Mouse (Mus musculus): Measurements from ENCODE around the gene Ccdc106. TPM values are rescaled to one million over a fixed set of nuclear protein-coding genes. Genes with fewer than 3 reads are reported as not detected.
A peak's percentile ranks its signal among the peaks of the same experiment; 100 is the strongest.

The Ccdc106 gene
- polyA plus RNA-seq (2016; fragmentation: Nextera tagmentation; extraction: Ambion mirVana), result 35.5 and 38.4 TPM in 2 replicates

DNA sequence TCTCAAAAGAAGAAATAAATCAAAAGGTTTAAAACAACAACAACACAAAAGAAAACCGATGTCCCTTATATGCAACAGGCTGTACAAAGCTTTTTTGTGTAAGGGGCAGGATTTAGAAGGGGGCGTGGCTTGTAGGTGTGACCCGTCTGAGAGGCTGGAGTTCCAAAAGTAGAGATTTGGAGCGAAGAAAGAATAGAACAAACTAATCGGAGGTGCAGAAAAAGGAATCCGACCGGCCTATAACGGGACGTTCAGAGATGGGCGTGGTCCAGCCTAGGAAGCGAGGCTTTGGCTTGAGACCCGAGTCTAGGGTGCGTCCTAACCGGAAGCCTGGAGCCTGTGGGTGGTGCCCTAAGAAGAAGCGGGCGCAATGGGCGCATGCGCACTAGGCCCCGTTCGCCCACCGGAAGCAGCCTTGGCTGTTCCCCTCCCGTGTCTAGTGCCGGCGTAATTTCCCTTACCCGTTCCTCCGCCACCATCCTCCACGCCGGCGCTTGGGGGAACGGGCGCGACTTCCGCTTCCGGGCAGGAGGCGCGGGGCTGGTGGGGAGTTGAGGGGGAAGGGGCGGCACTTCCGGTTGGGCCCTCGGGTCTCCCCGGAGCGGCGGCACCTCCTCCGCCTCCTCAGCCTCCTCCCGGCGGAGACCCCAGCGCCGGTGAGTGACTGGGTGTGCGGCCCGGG is at the start of gene Ccdc106, which contains the start of gene Zfp865:
Gene Ccdc106 (plus strand): TSS at position 554 of the 682 bp plus-strand sequence.
Gene Zfp865 (plus strand): TSS at position 377 of the 682 bp plus-strand sequence.
- peaks cover 11% of the 10 kb centered on the region for H3K4me1 ChIP-seq
- H3K36me3 ChIP-seq, result peaks cover 29% of the 10 kb centered on the region
- ATAC-seq (ENCODE audit: insufficient number of reproducible peaks, insufficient read depth, low FRiP score, low TSS enrichment), result peak; percentile 83
- WGBS, result under 1% methylated on average over 48 of the region's 49 CpGs
- H3K9ac ChIP-seq, result peak within 1 kb of the TSS; percentile 92
- H3K9me3 ChIP-seq, result no peaks in the 10 kb centered on the region
- peak within 1 kb of the TSS; percentile 82 for H3K4me2 ChIP-seq (replicated peaks)
- peak within 1 kb of the TSS; percentile 87 for H3K4me3 ChIP-seq
- H3K27ac ChIP-seq, result peak within 1 kb of the TSS; percentile 98
- no peaks in the 10 kb centered on the region for H3K27me3 ChIP-seq

DNA sequence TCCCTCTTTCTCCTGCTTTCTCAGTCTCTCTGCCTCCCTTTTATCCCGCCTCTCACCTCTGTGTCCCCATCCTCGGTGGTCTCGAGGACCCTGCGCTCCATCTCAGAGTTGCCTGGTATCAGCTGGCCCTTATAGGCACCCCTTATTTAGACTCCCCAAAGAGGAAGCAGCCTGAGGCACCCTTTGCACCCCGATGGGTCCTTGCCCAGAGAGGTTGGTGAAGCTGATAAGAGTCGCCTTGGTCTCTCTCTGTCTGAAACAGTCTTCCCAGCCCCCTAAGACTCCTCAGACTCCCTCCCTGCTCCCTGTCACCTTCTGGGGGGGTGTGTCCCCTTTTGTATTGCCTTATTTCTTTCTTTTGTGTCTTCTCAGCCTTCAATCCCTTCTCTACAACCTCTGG is 49.3 kb upstream of the Ccdc106 start, which contains the start of gene Sbk3:
Gene Sbk3 (minus strand): TSS at position 101 of the 400 bp plus-strand sequence.
- 44% methylated on average over 6 of the region's 6 CpGs for WGBS

DNA sequence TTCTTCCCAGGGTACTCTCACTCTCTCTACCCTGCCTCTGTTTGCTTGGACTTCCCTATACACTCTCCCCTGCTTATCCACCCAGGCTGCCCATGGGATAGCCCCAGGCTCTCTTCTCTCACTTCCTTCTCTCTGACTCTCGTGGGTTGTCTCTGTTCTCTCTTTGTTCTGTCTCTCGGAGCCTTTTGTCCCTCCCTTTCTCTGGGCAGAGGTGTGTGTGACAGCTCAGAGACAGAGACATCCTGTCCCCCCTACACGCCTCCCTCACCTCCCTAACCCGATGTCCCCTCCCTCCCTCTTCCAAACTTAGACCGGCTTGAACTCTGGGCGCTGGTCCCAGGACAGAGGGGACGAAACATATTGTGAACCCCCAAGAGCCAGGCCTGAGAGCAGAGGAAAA is 48.6 kb upstream of the Ccdc106 start:
- H3K4me2 ChIP-seq (replicated peaks), result no peak overlapping the region
- H3K4me3 ChIP-seq, result no peak overlapping the region
- 23% methylated on average over 7 of the region's 7 CpGs for WGBS
- H3K9ac ChIP-seq, result no peak overlapping the region
- no peak for ATAC-seq (ENCODE audit: insufficient number of reproducible peaks, insufficient read depth, low FRiP score, low TSS enrichment)
- no peaks in the 10 kb centered on the region for H3K9me3 ChIP-seq
- H3K36me3 ChIP-seq, result no peaks in the 10 kb centered on the region
- no peak overlapping the region for H3K27ac ChIP-seq
- H3K4me1 ChIP-seq, result no peaks in the 10 kb centered on the region
- no peaks in the 10 kb centered on the region for H3K27me3 ChIP-seq

More for the DNA sequence above, 49.3 kb upstream of the Ccdc106 start, which contains the start of gene Sbk3:
- Histone ChIP-seq H3K4me1 (no peaks in the 10 kb centered on the region), H3K9me3 (no peaks in the 10 kb centered on the region), H3K27me3 (no peaks in the 10 kb centered on the region), H3K4me2 (replicated peaks) (no peak within 1 kb of the TSS), H3K27ac (no peak within 1 kb of the TSS), H3K4me3 (no peak within 1 kb of the TSS), H3K9ac (no peak within 1 kb of the TSS), H3K36me3 (no peaks in the 10 kb centered on the region)
- ATAC-seq (ENCODE audit: insufficient number of reproducible peaks, insufficient read depth, low FRiP score, low TSS enrichment), result no peak

DNA sequence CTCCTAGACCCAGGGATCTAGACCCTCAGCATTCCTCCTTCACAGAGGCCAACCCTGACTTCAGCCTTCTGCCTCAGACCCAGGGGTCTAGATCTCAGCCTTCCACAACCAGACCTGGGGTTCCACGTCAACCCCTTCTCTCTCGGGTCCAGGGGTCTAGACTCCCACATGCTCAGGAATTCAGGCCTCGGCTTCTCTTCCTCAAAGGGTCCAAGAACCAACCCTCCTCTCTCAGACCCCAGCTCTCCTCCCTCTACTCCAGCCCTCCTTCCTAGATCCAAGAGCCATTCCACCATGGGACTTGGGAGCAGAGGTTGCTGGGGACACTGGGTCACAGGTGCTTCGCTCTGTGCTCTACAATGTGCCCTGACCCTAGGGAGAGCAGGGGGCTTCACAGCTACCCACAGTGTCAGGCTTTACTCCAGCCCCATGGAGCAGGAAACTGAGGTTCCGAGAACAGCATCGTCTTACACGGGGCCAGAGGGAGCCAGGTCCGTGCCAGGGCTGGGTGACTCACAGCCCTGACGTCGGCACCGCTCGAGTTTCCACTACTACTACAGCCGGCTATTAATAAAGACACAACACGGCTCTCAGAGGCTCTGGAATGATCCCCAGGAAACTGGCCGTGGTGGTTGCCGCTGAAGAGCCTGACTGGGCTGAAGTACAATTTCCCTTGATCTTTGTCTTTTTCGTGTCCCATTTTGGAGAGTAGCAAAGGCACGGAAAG is 47.9 kb upstream of the Ccdc106 start:
- Histone ChIP-seq H3K27me3 (no peaks in the 10 kb centered on the region), H3K4me1 (no peaks in the 10 kb centered on the region), H3K27ac (no peak overlapping the region), H3K4me3 (no peak overlapping the region), H3K9ac (no peak overlapping the region), H3K9me3 (no peaks in the 10 kb centered on the region), H3K36me3 (no peaks in the 10 kb centered on the region), H3K4me2 (replicated peaks) (no peak overlapping the region)
- WGBS, result 66% methylated on average over 18 of the region's 18 CpGs
- ATAC-seq (ENCODE audit: insufficient number of reproducible peaks, insufficient read depth, low FRiP score, low TSS enrichment), result no peak

DNA sequence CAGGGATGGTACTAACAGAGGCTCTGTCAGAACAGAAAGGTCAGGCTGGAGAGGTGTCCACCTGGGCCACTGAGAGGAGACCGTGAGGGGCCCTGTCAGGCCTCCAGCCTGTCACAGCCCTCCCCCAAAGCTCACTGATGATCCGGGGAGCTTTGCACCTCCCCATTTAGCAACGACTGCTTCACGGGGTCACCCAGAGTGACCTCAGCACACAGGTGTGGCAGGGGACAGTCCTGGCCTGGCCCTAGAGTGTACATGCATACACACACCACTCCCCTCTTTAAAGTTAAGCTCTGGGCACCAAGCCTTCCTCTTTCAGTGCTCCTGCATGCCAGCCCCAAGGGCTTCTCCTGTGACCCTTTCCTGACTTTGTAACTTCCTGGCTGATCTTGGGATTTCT is 44.9 kb upstream of the Ccdc106 start:
- Histone ChIP-seq H3K27me3 (no peaks in the 10 kb centered on the region), H3K27ac (no peak overlapping the region), H3K36me3 (no peaks in the 10 kb centered on the region), H3K4me3 (no peak overlapping the region), H3K4me1 (no peaks in the 10 kb centered on the region), H3K9ac (no peak overlapping the region), H3K9me3 (no peaks in the 10 kb centered on the region), H3K4me2 (replicated peaks) (no peak overlapping the region)
- no peak for ATAC-seq (ENCODE audit: insufficient number of reproducible peaks, insufficient read depth, low FRiP score, low TSS enrichment)
- 60% methylated on average over 4 of the region's 4 CpGs for WGBS

DNA sequence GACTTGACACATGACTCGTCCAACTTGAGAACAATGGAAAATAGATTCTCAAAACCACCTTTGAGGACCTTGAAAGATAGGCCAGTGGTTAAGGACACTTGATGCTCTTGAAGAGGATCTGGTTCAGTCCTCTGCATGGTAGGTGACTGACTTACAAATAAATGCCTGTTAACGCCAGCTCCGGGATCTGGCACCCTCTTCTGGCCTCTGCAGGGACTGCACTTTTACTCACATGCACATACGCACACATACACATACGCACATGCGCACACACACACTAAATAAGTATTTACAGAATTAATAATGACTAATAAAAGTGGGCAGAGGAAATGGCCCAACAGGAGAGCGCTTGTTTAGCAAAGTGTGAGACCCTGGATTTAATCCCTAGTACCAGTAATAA is 43.5 kb upstream of the Ccdc106 start:
- no peak for ATAC-seq (ENCODE audit: insufficient number of reproducible peaks, insufficient read depth, low FRiP score, low TSS enrichment)
- WGBS, result 91% methylated on average over 7 of the region's 7 CpGs
- Histone ChIP-seq H3K4me2 (replicated peaks) (no peak overlapping the region), H3K27me3 (no peaks in the 10 kb centered on the region), H3K36me3 (no peaks in the 10 kb centered on the region), H3K4me1 (no peaks in the 10 kb centered on the region), H3K4me3 (no peak overlapping the region), H3K9me3 (no peaks in the 10 kb centered on the region), H3K27ac (no peak overlapping the region), H3K9ac (no peak overlapping the region)

DNA sequence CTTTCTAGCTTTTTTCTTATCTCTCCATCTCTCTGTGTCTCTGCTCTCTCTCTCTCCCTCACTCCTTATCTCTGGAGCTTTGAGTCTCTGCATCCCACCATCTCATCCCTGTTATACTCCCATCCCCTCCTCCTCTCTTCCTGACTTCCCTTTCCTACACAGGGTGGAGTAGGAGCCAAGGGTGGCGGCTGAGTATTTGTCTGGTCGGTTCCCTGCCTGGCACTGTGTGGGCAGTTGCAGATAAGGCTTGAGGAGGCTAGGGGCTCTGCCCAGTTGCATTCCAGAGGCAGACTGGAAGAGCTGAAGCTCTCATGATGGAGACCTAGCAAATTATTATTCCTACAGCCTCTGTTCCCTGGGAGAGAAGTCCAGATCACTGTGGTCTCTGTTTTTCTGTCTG is 32.1 kb upstream of the Ccdc106 start:
- ATAC-seq (ENCODE audit: insufficient number of reproducible peaks, insufficient read depth, low FRiP score, low TSS enrichment), result no peak
- Histone ChIP-seq H3K9ac (no peak overlapping the region), H3K36me3 (peaks cover 24% of the 10 kb centered on the region), H3K4me2 (replicated peaks) (no peak overlapping the region), H3K27ac (no peak overlapping the region), H3K4me3 (no peak overlapping the region), H3K9me3 (peaks cover 17% of the 10 kb centered on the region), H3K4me1 (0 out of 2 replicates have a peak, but pooled peaks cover under 1% of the 10 kb centered on the region), H3K27me3 (peaks cover 6% of the 10 kb centered on the region)
- 69% methylated on average over 2 of the region's 2 CpGs for WGBS

DNA sequence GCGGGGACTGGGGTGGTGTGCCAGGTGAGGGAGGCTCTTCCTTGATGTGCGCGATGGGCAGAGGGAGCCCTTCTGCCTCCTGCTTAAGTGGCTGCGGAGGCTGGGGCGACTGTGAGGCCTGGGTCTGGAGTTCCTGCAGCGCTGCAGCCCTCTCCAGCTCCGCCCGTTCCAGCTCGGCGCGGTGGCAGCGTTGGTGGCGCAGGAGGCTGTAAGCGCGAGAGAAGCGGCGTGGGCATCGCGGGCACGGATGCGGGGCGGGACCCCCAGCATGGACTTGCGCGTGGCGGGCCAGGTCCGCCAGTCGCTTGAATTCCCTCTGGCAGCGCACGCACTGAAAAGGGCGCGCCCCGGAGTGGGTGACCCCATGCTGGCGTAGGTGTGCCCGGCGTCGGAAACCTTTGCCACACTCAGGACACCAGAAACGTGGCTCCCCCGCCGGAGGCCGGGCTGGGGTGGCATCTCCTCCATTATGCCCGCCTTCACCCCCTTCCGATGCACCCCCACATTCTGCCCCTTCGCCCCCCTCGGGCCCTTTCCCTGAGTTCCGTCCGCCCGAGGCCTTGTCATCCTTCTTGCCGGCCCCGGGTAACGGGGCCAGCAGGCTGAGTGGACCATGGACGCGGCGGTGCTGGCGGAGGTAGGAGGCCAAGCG is 26.9 kb upstream of the Ccdc106 start:
- no peak for ATAC-seq (ENCODE audit: insufficient number of reproducible peaks, insufficient read depth, low FRiP score, low TSS enrichment)
- Histone ChIP-seq H3K4me3 (peak overlapping the region; percentile 16; the same call in 1 of the 2 replicates), H3K27ac (no peak overlapping the region), H3K4me2 (replicated peaks) (peak overlapping the region; percentile 71), H3K9ac (no peak overlapping the region), H3K9me3 (peaks cover 28% of the 10 kb centered on the region), H3K27me3 (peaks cover 24% of the 10 kb centered on the region), H3K4me1 (peaks cover 28% of the 10 kb centered on the region), H3K36me3 (peaks cover 38% of the 10 kb centered on the region)
- 37% methylated on average over 52 of the region's 55 CpGs for WGBS

DNA sequence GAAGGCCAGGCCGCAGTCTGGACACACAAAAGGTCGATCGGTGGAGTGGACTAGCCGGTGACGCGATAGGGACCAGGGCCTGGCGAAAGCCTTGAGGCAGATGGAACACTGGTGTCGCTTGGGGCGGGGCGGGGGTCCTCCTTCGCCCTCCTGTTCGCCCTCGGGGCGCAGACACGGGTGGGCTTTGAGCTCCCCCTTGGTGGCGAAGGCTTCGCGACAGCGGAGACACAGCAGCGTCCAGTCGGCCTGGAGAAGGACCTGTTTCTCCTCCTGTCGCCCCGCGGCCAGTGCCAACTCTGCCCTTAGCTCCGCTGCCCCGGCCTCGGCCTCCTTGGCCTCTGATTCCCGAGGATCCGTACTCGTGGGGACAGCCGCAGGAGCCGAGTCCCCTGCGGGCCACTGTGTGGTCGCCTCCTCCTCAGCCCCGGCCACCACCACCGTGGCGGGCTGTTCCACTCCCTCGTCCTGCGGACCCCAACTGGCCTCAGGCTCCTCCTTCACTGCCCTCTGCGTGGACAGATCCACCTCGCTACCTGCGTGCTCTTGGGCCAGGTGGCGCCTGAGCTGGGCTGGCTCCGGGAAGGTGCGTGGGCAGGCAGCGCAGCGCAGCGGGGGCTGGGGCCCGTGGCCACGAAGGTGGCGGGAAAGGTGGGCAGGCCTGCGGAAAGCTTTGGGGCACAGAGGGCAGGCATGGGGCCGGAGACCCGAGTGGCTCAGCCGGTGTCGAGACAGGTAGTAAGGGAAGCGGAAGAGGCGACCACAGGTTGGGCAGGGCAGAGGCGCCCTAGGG is 26.2 kb upstream of the Ccdc106 start:
- Histone ChIP-seq H3K27ac (no peak overlapping the region), H3K4me3 (peak overlapping the region; percentile 74), H3K4me1 (peaks cover 28% of the 10 kb centered on the region), H3K36me3 (peaks cover 38% of the 10 kb centered on the region), H3K9ac (peak overlapping the region; percentile 85; the same call in 1 of the 2 replicates), H3K9me3 (peaks cover 28% of the 10 kb centered on the region), H3K4me2 (replicated peaks) (peak overlapping the region; percentile 71), H3K27me3 (peaks cover 24% of the 10 kb centered on the region)
- WGBS, result 50% methylated on average over 59 of the region's 59 CpGs
- no peak for ATAC-seq (ENCODE audit: insufficient number of reproducible peaks, insufficient read depth, low FRiP score, low TSS enrichment)

DNA sequence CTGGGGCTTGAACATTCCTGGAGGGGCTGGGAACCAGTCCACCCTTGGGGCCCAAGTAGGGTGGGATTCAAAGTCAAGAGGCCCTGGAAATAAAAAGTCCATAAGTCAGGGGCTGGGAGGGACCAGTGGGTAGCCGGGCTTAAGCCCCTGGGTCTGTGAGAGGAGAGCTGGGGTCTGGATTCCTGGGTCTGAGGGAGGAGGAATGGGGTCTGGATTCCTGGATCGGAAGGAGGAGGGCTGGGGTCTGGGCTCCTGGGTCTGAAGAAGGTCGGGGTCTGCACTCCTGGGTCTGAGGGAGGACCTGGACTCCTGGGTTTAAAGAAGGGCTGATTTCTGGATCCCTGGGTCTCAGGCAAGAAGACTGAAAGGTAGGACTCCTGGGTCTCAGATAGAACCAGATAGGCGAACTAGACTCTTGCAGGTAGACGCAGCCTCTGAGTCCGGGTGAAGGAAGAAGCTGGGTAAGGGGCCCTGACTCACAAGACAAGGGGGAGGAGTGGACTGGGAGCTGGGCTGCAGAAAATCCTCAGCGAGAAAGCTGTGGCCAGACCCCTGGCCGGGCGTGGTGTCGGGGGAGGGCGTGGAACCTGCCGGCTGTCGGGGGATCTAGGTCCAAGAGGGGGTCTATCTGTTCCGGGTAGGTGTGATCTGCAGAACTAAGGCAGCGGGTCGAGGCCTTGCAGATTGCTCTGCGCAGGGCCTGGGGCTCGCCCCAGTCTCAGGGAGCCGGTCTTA is 24.9 kb upstream of the Ccdc106 start:
- Histone ChIP-seq H3K27me3 (peaks cover 24% of the 10 kb centered on the region), H3K4me3 (peak overlapping the region; percentile 74), H3K4me1 (peaks cover 28% of the 10 kb centered on the region), H3K36me3 (peaks cover 38% of the 10 kb centered on the region), H3K9ac (peak overlapping the region; percentile 85), H3K27ac (peak overlapping the region; percentile 61), H3K9me3 (peaks cover 27% of the 10 kb centered on the region), H3K4me2 (replicated peaks) (peak overlapping the region; percentile 71)
- peak; percentile 54 for ATAC-seq (ENCODE audit: insufficient number of reproducible peaks, insufficient read depth, low FRiP score, low TSS enrichment)
- 6% methylated on average over 19 of the region's 19 CpGs for WGBS
